Mouse (Mus musculus): ENCODE results near the gene Tspan18.

The Tspan18 gene

GRCm38 (mm10) chr2:93152191-93152601 lies 182.1 kb downstream of the Tspan18 start:
- no peak for DNase-seq
